Mouse (Mus musculus) hindbrain, embryonic 10.5 days (tissue): Measurements from ENCODE around the gene Hsdl2. TPM values are rescaled to one million over a fixed set of nuclear protein-coding genes. Genes with fewer than 3 reads are reported as not detected.

Experiments
- DNase-seq: peaks from one replicate; pipeline ENCODE4 v3.0.0-alpha.2; 2017; ENCODE audit warnings: low spot score
- H3K27ac ChIP-seq: fragments of 300-500 bp; sonication (generic); 2 replicates; pipeline ENCODE4 v1.5.1; 2016; ENCODE audit warnings: mild to moderate bottlenecking, moderate library complexity
- H3K27me3 ChIP-seq: fragments of 300-500 bp; sonication (generic); 2 replicates; pipeline ENCODE4 v1.6.1; 2016; ENCODE audit warnings: mild to moderate bottlenecking; ENCODE audit not compliant: poor library complexity, insufficient read depth, severe bottlenecking
- H3K36me3 ChIP-seq: fragments of 300-500 bp; sonication (generic); 2 replicates; pipeline ENCODE4 v1.6.1; 2016; ENCODE audit warnings: mild to moderate bottlenecking, moderate library complexity
- H3K4me1 ChIP-seq: fragments of 300-500 bp; sonication (generic); replicated peaks from 2 replicates; pipeline ENCODE4 v1.6.1; 2016; ENCODE audit warnings: mild to moderate bottlenecking
- H3K4me3 ChIP-seq: fragments of 300-500 bp; sonication (generic); 2 replicates; pipeline ENCODE4 v1.5.1; 2016; ENCODE audit warnings: mild to moderate bottlenecking, moderate library complexity
- H3K9me3 ChIP-seq: fragments of 300-500 bp; sonication (generic); 2 replicates; pipeline ENCODE4 v1.6.1; 2016; ENCODE audit warnings: mild to moderate bottlenecking, moderate library complexity
- WGBS: fragments of 180-500 bp; shearing (Covaris S2); methylation state at CpG from one replicate; pipeline ENCODE4 v1.1.7; 2016; 5-methylcytosine and 5-hydroxymethylcytosine counted together
- polyA plus RNA-seq: library from polyadenylated mRNA; unstranded; fragments of >200 nt; fragmentation: Nextera tagmentation; extraction: Ambion mirVana; gene quantifications from 2 replicates; pipeline ENCODE4 v1.2.1, GENCODE M21; 2016

Gene Hsdl2
- polyA plus RNA-seq, 1 experiment from 2014 or later: 27.6 TPM

GRCm38 (mm10) chr4:59610411-59610810, 29.0 kb downstream of the Hsdl2 start:
- no peak for DNase-seq
- no peak overlapping the region for H3K4me3 ChIP-seq
- no peaks in the 10 kb centered on the region for H3K27me3 ChIP-seq
- no peaks in the 10 kb centered on the region for H3K36me3 ChIP-seq
- WGBS: 78% methylated on average over 3 of the region's 3 CpGs
- no peaks in the 10 kb centered on the region for H3K9me3 ChIP-seq
- no peaks in the 10 kb centered on the region for H3K4me1 ChIP-seq
- H3K27ac ChIP-seq: no peak overlapping the region

GRCm38 (mm10) chr4:59614986-59615385, 33.6 kb downstream of the Hsdl2 start:
- 53% methylated on average over 1 of the region's 1 CpGs for WGBS
- H3K36me3 ChIP-seq: no peaks in the 10 kb centered on the region
- H3K4me1 ChIP-seq: no peaks in the 10 kb centered on the region
- no peaks in the 10 kb centered on the region for H3K9me3 ChIP-seq
- no peak for DNase-seq
- no peak overlapping the region for H3K27ac ChIP-seq
- H3K27me3 ChIP-seq: no peaks in the 10 kb centered on the region
- H3K4me3 ChIP-seq: no peak overlapping the region

- DNase-seq: no peak
- Histone ChIP-seq H3K36me3 (no peaks in the 10 kb centered on the region), H3K9me3 (no peaks in the 10 kb centered on the region), H3K27me3 (no peaks in the 10 kb centered on the region), H3K27ac (no peak overlapping the region), H3K4me1 (no peaks in the 10 kb centered on the region), H3K4me3 (no peak overlapping the region)
- 89% methylated on average over 5 of the region's 5 CpGs for WGBS
These were observed 38.4 kb downstream of the Hsdl2 start for GRCm38 (mm10) chr4:59619611-59620245.

- DNase-seq: no peak
- Histone ChIP-seq H3K4me3 (peak overlapping the region; percentile 94), H3K27ac (peak overlapping the region; percentile 99), H3K36me3 (no peaks in the 10 kb centered on the region), H3K4me1 (peaks cover 40% of the 10 kb centered on the region), H3K9me3 (no peaks in the 10 kb centered on the region), H3K27me3 (no peaks in the 10 kb centered on the region)
- 2% methylated on average over 18 of the region's 18 CpGs for WGBS
These were observed 44.3 kb downstream of the Hsdl2 start for GRCm38 (mm10) chr4:59625676-59625997.

GRCm38 (mm10) chr4:59625998-59626910, 44.9 kb downstream of the Hsdl2 start, which contains the start of gene E130308A19Rik:
TSS of gene E130308A19Rik (plus strand) at chr4:59626211.
- Histone ChIP-seq H3K36me3 (no peaks in the 10 kb centered on the region), H3K27ac (peak within 1 kb of the TSS; percentile 99), H3K4me3 (peak within 1 kb of the TSS; percentile 94), H3K4me1 (peaks cover 44% of the 10 kb centered on the region), H3K9me3 (no peaks in the 10 kb centered on the region), H3K27me3 (no peaks in the 10 kb centered on the region)
- DNase-seq: peak; percentile 87
- WGBS: under 1% methylated on average over 100 of the region's 120 CpGs

GRCm38 (mm10) chr4:59628255-59628654, 46.9 kb downstream of the Hsdl2 start:
- WGBS: 70% methylated on average over 4 of the region's 4 CpGs
- peak overlapping the region; percentile 29; the same call in 1 of the 2 replicates for H3K4me3 ChIP-seq
- no peak for DNase-seq
- no peak overlapping the region for H3K27ac ChIP-seq
- no peaks in the 10 kb centered on the region for H3K9me3 ChIP-seq
- peaks cover 61% of the 10 kb centered on the region for H3K4me1 ChIP-seq
- H3K27me3 ChIP-seq: no peaks in the 10 kb centered on the region
- no peaks in the 10 kb centered on the region for H3K36me3 ChIP-seq

- no peak for DNase-seq
- no peaks in the 10 kb centered on the region for H3K27me3 ChIP-seq
- H3K4me1 ChIP-seq: peaks cover 67% of the 10 kb centered on the region
- H3K27ac ChIP-seq: peak overlapping the region; percentile 62
- H3K4me3 ChIP-seq: peak overlapping the region; percentile 29
- 26% methylated on average over 7 of the region's 7 CpGs for WGBS
- no peaks in the 10 kb centered on the region for H3K36me3 ChIP-seq
- no peaks in the 10 kb centered on the region for H3K9me3 ChIP-seq
These were observed 47.9 kb downstream of the Hsdl2 start for GRCm38 (mm10) chr4:59629076-59629874.

GRCm38 (mm10) chr4:59630122-59630521, 48.8 kb downstream of the Hsdl2 start:
- Histone ChIP-seq H3K4me3 (no peak overlapping the region), H3K27ac (no peak overlapping the region; the same call in 1 of the 2 replicates), H3K4me1 (peaks cover 73% of the 10 kb centered on the region), H3K9me3 (no peaks in the 10 kb centered on the region), H3K36me3 (no peaks in the 10 kb centered on the region), H3K27me3 (no peaks in the 10 kb centered on the region)
- WGBS: 64% methylated on average over 9 of the region's 9 CpGs
- DNase-seq: no peak

GRCm38 (mm10) chr4:59634532-59634931, 53.2 kb downstream of the Hsdl2 start:
- Histone ChIP-seq H3K4me1 (peaks cover 65% of the 10 kb centered on the region), H3K27me3 (no peaks in the 10 kb centered on the region), H3K9me3 (no peaks in the 10 kb centered on the region), H3K27ac (no peak overlapping the region), H3K36me3 (no peaks in the 10 kb centered on the region), H3K4me3 (no peak overlapping the region)
- WGBS: 69% methylated on average over 1 of the region's 1 CpGs
- no peak for DNase-seq

- Histone ChIP-seq H3K4me1 (peaks cover 29% of the 10 kb centered on the region), H3K27ac (peak overlapping the region; percentile 75), H3K27me3 (no peaks in the 10 kb centered on the region), H3K9me3 (no peaks in the 10 kb centered on the region), H3K36me3 (no peaks in the 10 kb centered on the region), H3K4me3 (no peak overlapping the region)
- DNase-seq: no peak
These were observed 57.8 kb downstream of the Hsdl2 start for GRCm38 (mm10) chr4:59639163-59639562.

- DNase-seq: no peak
- WGBS: 94% methylated on average over 2 of the region's 2 CpGs
These were observed 59.4 kb downstream of the Hsdl2 start for GRCm38 (mm10) chr4:59640720-59641119.

GRCm38 (mm10) chr4:59642039-59642438, 60.7 kb downstream of the Hsdl2 start:
- Histone ChIP-seq H3K4me3 (no peak overlapping the region), H3K27me3 (no peaks in the 10 kb centered on the region), H3K27ac (no peak overlapping the region), H3K36me3 (no peaks in the 10 kb centered on the region), H3K9me3 (no peaks in the 10 kb centered on the region), H3K4me1 (peaks cover 14% of the 10 kb centered on the region)
- DNase-seq: no peak
- WGBS: 88% methylated on average over 3 of the region's 3 CpGs

More at GRCm38 (mm10) chr4:59640720-59641119, 59.4 kb downstream of the Hsdl2 start:
- no peaks in the 10 kb centered on the region for H3K27me3 ChIP-seq
- no peak overlapping the region; the same call in 1 of the 2 replicates for H3K27ac ChIP-seq
- H3K4me3 ChIP-seq: no peak overlapping the region
- no peaks in the 10 kb centered on the region for H3K9me3 ChIP-seq
- H3K36me3 ChIP-seq: no peaks in the 10 kb centered on the region
- H3K4me1 ChIP-seq: peaks cover 17% of the 10 kb centered on the region
